Mouse (Mus musculus): ENCODE results near the gene Ogdh. TPM values are rescaled to one million over a fixed set of nuclear protein-coding genes. Genes with fewer than 3 reads are reported as not detected.
A peak's percentile ranks its signal among the peaks of the same experiment; 100 is the strongest.
"Not testable (repeated sequence)": the region's sequence is repeated elsewhere in the genome, so short reads cannot be mapped to it uniquely, and the experiment has no call there.

Gene Ogdh
- polyA plus RNA-seq, 1 experiment = 13.2 TPM

GRCm38 (mm10) chr11:6367156-6367555 is 75.7 kb downstream of the Ogdh start:
- Histone ChIP-seq H3K27me3 (ENCODE audit: control insufficient read depth) (peaks cover 6% of the 10 kb centered on the region; the same call in 1 of the 2 replicates), H3K36me3 (ENCODE audit: control insufficient read depth) (no peaks in the 10 kb centered on the region), H3K4me3 (replicated peaks) (no peak overlapping the region), H3K4me1 (ENCODE audit: control insufficient read depth) (peaks cover 13% of the 10 kb centered on the region), H3K9me3 (ENCODE audit: control insufficient read depth, low read length) (no peaks in the 10 kb centered on the region)
- TF ChIP-seq TAL1 (IDR thresholded peaks at IDR 0.05; ENCODE audit: low read length) = no peak
- TF ChIP-seq GATA1 (IDR thresholded peaks at IDR 0.05; ENCODE audit: low read length) = no peak

GRCm38 (mm10) chr11:6367986-6368385 is 76.6 kb downstream of the Ogdh start:
- not testable (repeated sequence) for H3K9me3 ChIP-seq (ENCODE audit: control insufficient read depth, low read length); H3K36me3 ChIP-seq (ENCODE audit: control insufficient read depth); H3K27me3 ChIP-seq (ENCODE audit: control insufficient read depth); H3K4me3 ChIP-seq (replicated peaks)
- peaks cover 13% of the 10 kb centered on the region for H3K4me1 ChIP-seq (ENCODE audit: control insufficient read depth)

GRCm38 (mm10) chr11:6371376-6372155 is 80.1 kb downstream of the Ogdh start:
- Histone ChIP-seq H3K4me1 (ENCODE audit: control insufficient read depth) (peaks cover 5% of the 10 kb centered on the region), H3K4me3 (replicated peaks) (no peak overlapping the region), H3K27me3 (ENCODE audit: control insufficient read depth) (no peaks in the 10 kb centered on the region), H3K9me3 (ENCODE audit: control insufficient read depth, low read length) (no peaks in the 10 kb centered on the region), H3K36me3 (ENCODE audit: control insufficient read depth) (no peaks in the 10 kb centered on the region)
- TF ChIP-seq GATA1 (IDR thresholded peaks at IDR 0.05; ENCODE audit: low read length) (no peak), TAL1 (IDR thresholded peaks at IDR 0.05; ENCODE audit: low read length) (no peak)

GRCm38 (mm10) chr11:6372784-6373183 is 81.4 kb downstream of the Ogdh start:
- Histone ChIP-seq H3K27me3 (ENCODE audit: control insufficient read depth) (no peaks in the 10 kb centered on the region), H3K9me3 (ENCODE audit: control insufficient read depth, low read length) (no peaks in the 10 kb centered on the region), H3K4me3 (replicated peaks) (no peak overlapping the region), H3K4me1 (ENCODE audit: control insufficient read depth) (peaks cover 5% of the 10 kb centered on the region), H3K36me3 (ENCODE audit: control insufficient read depth) (no peaks in the 10 kb centered on the region)
- TF ChIP-seq TAL1 (IDR thresholded peaks at IDR 0.05; ENCODE audit: low read length) (no peak), GATA1 (IDR thresholded peaks at IDR 0.05; ENCODE audit: low read length) (no peak)

GRCm38 (mm10) chr11:6380916-6381315 is 89.5 kb downstream of the Ogdh start:
- H3K36me3 ChIP-seq (ENCODE audit: control insufficient read depth) = no peaks in the 10 kb centered on the region
- H3K4me1 ChIP-seq (ENCODE audit: control insufficient read depth) = no peaks in the 10 kb centered on the region
- H3K9me3 ChIP-seq (ENCODE audit: control insufficient read depth, low read length) = no peaks in the 10 kb centered on the region
- TF ChIP-seq TAL1 (IDR thresholded peaks at IDR 0.05; ENCODE audit: low read length) = no peak
- TF ChIP-seq GATA1 (IDR thresholded peaks at IDR 0.05; ENCODE audit: low read length) = no peak
- H3K27me3 ChIP-seq (ENCODE audit: control insufficient read depth) = no peaks in the 10 kb centered on the region
- H3K4me3 ChIP-seq (replicated peaks) = no peak overlapping the region

- Histone ChIP-seq H3K36me3 (ENCODE audit: control insufficient read depth) (peaks cover 14% of the 10 kb centered on the region), H3K4me1 (ENCODE audit: control insufficient read depth) (peaks cover 37% of the 10 kb centered on the region), H3K9me3 (ENCODE audit: control insufficient read depth, low read length) (no peaks in the 10 kb centered on the region), H3K4me3 (replicated peaks) (peak overlapping the region; percentile 91), H3K27me3 (ENCODE audit: control insufficient read depth) (no peaks in the 10 kb centered on the region)
- no peak for TF ChIP-seq GATA1 (IDR thresholded peaks at IDR 0.05; ENCODE audit: low read length)
- TF ChIP-seq TAL1 (IDR thresholded peaks at IDR 0.05; ENCODE audit: low read length) = no peak
Observed at GRCm38 (mm10) chr11:6388126-6388725, 96.8 kb downstream of the Ogdh start.

- Histone ChIP-seq H3K4me3 (replicated peaks) (peak within 1 kb of the TSS; percentile 91), H3K9me3 (ENCODE audit: control insufficient read depth, low read length) (no peaks in the 10 kb centered on the region), H3K36me3 (ENCODE audit: control insufficient read depth) (peaks cover 15% of the 10 kb centered on the region), H3K27me3 (ENCODE audit: control insufficient read depth) (no peaks in the 10 kb centered on the region), H3K4me1 (ENCODE audit: control insufficient read depth) (peaks cover 37% of the 10 kb centered on the region)
- TF ChIP-seq TAL1 (IDR thresholded peaks at IDR 0.05; ENCODE audit: low read length) (no peak), GATA1 (IDR thresholded peaks at IDR 0.05; ENCODE audit: low read length) (no peak)
Observed at GRCm38 (mm10) chr11:6388726-6389413, 97.4 kb downstream of the Ogdh start, which contains the start of gene Zmiz2. Gene Zmiz2 (plus strand): TSS chr11:6389074.

GRCm38 (mm10) chr11:6389483-6389921 is 98.1 kb downstream of the Ogdh start:
- Histone ChIP-seq H3K4me3 (replicated peaks) (peak overlapping the region; percentile 91), H3K27me3 (ENCODE audit: control insufficient read depth) (no peaks in the 10 kb centered on the region), H3K9me3 (ENCODE audit: control insufficient read depth, low read length) (no peaks in the 10 kb centered on the region), H3K36me3 (ENCODE audit: control insufficient read depth) (peaks cover 21% of the 10 kb centered on the region), H3K4me1 (ENCODE audit: control insufficient read depth) (peaks cover 37% of the 10 kb centered on the region)
- TF ChIP-seq GATA1 (IDR thresholded peaks at IDR 0.05; ENCODE audit: low read length) (no peak), TAL1 (IDR thresholded peaks at IDR 0.05; ENCODE audit: low read length) (no peak)
